Mouse (Mus musculus): ENCODE data around the gene Gramd4. TPM values are rescaled to one million over a fixed set of nuclear protein-coding genes. Genes with fewer than 3 reads are reported as not detected.

Gramd4 gene
- 10 to 100 TPM; 26.1 to 31.8 (median 27.3) TPM for total RNA-seq (2022)

DNA sequence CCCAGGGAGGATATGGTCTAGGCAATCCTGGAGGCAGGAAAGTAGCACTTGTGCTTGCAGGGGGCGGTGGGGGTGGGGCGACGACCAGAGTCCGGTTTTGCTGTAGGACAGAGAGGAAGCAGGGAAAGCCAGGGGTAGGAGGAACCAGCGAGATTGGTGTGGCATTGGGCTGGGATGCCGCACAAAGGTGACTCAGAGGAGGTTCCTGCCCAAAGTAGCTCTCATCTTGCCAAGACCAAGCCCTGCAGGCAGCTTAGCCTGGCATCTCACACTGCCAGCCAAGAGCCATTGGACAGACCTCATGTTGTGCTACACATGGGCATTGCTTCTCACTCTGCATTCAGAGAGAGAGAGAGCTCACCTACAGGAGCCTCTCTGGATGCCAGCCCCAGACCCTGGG is at the start of gene Gramd4:
TSS of gene Gramd4 (plus strand) at position 283 of the 400 bp plus-strand sequence.
- peak; percentile 63 for DNase-seq (ENCODE audit: low spot score)

DNA sequence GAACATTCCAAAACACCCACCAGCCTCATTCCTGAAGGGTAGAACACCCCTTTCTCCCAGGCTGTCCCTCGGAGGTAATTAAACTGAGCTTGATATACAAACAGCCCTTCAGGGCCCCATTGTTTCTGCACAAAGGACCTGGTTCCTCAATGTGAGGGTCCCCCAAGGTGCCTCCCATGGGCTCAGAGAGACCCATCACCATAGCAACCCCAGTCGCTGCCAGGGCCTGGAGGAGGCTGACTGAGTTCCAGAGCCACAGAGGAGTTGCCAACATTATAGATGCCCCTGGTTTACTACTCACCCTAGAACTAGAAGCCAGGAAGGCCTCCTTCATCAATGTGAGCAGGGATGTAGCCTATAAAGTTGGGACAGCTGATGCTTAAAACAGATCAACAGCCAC is 44.4 kb upstream of the Gramd4 start:
- DNase-seq (ENCODE audit: low spot score): no peak

DNA sequence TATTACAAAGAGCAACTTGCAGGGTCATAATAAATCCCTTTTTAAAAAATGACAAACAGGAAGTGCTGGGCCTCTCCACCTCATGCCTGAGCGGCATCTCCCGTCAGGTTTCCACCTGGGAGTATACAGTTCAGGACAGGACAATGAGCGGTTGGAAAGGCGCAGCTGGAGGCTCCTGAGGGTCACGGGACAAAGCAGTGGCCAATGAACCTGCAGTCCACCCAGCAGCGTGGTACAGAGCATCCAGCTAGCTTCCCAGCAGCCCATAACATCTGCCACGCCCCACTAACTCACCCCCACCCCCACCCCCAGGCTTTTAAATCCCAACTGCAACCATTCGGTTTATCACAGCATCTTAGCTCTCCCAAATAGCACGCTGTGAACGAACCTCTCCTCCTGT is 43.8 kb upstream of the Gramd4 start:
- no peak for DNase-seq (ENCODE audit: low spot score)

DNA sequence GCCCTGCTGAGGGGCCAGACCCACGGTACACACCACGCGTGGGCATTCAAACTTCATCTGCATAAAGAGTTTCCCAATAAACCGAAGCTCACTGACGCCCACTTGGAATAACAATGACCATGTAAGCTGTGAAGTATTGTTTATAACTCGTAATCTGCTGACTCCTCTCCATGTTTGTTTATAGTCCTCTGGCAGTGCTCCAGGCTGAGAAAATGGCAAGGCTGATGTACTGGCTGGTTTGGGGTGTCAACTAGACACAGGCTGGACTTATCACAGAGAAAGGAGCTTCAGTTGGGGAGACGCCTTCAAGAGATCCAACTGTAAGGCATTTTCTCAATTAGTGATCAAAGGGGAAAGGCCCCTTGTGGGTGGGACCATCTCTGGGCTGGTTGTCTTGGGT is 42.5 kb upstream of the Gramd4 start:
- no peak for DNase-seq (ENCODE audit: low spot score)

DNA sequence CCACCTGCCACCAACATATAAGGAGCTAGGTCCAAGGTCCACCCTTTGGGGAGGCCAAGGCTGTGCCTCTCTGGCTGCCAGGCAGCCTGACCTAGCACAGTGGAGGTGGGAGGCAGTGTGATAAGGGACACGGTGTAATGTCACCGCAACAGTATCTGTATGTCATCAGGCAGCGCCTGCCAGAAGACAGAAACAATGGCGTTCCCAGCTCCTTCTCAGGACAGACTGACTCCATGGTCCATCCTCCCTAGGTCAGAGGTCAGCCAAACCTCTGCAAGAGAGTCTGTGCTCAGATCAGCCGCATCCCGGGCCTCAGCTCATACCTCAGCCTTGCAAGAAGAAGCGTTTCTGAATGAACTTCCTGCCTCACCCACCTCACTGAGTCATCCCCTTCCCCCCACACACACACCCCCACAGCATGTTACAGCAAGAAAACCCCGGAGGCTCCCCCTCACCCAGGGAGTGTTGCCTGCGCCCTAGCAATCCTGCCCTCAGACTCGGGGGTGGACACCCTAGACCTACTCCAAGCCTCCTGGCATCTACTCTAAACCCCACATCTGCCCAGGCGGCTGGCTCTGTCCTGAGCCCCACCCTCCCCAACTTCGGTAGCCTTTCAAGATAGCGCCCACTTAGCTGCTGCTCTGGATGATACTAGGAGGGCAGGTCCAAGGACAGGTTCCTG is 41.5 kb upstream of the Gramd4 start:
- DNase-seq (ENCODE audit: low spot score): no peak

DNA sequence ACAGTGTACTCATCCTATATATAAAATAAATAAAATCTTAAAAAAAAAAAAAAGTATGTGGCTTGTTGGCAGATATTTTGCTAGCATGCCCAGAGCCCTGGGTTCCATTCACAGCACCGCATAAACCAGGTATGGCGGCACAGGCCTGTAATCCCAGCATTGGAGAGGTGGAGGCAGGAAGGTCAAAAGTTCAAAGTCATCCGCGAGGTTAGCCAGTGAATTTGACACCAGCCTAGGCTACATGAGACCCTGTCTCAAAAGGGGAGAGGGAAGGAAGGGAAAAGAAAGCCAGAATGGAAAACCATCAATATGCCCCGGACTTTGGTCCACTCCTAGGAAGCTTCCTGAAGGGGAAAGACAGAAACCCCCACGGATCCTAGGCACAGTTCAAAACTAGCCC is 40.2 kb upstream of the Gramd4 start:
- DNase-seq (ENCODE audit: low spot score): no peak

DNA sequence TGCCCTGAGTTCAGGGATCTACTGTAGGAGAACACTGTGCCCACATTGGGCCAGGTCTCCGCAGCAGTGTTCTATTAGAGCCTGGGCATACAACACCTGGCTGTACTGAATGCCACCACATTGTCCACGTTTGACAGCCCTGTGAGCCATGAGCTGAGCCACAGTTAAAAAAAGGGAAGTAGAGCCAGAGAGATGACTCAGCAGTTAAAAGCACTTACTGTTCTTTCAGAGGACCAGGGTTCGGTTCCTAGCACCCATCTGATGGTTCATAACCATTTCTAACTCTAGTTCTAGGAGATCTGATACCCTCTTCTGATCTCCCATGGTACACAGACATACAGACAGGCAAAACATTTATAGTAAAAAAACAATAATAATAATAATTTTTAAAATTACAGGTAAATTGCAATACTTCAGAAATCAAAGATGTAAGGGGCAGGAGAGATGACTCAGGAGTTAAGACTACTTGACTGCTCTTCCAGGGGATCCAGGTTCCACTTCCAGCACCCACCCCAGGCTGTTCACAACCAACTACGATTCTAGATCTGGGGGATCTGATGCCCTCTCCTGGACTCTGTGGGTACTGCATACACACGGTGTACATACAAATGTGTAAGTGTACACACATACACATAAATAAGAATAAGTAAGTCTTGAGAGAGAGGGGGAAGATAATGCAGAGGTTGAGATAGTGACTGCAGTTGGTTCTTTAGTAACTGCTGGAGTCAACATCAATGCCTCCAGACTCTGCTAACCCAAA is 38.6 kb upstream of the Gramd4 start:
- no peak for DNase-seq (ENCODE audit: low spot score)

DNA sequence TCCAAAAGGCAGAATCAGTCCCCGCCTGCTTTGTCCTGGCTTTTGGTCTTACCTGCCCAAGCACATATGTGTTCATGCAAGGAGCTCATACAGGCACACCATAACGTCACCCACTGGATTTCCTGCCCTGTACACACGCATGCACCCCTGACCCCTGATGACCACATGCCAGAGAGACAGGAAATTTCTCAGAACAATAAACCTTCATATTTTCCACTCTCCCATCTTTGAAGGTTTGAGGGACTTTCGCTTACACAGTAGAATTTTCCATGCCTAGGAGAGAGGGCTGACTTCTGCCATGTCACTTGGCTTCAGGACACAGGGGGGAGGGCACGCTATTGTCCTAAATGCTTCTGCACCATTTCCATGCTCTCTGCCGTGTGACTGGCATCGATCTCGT is 37.5 kb upstream of the Gramd4 start:
- no peak for DNase-seq (ENCODE audit: low spot score)

DNA sequence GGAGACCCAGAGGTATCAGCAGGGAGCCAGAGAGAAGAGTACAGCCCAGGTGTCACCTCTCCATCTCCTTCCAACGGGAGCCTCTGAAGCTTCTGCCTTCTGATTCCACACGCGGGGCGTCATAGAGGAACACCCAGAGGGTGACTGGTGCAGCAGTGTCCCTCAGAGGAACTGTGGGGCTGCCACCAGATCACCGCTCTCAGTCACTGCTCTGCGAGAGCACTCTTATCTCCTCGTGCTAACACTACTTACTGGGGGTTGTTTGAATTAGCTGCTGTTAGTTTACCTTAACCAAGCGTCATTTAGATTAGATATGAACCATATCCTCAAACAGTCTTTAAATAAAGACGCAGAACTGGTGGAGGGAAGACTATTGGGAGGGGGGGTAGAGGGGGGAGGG is 36.2 kb upstream of the Gramd4 start:
- no peak for DNase-seq (ENCODE audit: low spot score)

DNA sequence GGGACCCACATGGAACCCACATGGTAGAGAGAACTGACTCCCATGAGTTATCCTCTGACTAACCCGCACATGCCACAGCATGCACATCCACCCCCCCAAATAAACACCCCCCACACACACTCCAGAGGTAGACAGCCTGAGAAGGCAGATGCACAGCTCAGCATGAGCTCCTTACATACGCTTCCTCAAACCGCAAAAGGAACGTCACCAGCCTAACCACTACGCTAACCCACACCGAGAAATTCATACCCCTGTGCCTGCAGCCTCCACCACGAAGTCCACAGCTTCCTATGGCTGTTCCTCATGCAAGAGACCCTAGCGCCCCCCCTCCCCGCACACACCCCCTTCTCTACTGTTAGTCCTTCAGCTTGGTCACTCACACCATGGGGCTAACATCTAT is 35.5 kb upstream of the Gramd4 start:
- DNase-seq (ENCODE audit: low spot score): no peak

DNA sequence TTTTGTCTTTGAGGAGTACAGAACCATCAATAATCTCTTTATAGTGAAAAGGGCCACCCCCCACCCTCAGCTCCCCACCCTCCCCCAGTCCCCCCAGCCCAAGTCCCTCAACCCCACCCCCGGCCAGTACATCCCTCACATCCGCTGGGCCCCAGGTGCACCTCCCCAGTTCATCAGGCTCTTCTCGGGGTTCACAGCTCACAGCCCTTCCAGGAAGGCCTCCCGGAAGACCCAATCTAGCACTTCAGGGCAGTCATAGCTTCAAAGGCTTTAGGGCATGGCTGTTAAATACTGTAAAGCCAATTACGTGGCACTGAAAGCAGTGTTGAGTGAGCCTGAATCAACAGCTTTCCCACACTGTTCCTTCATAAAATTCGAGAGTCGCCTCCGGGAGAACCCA is 29.6 kb upstream of the Gramd4 start:
- no peak for DNase-seq (ENCODE audit: low spot score)

DNA sequence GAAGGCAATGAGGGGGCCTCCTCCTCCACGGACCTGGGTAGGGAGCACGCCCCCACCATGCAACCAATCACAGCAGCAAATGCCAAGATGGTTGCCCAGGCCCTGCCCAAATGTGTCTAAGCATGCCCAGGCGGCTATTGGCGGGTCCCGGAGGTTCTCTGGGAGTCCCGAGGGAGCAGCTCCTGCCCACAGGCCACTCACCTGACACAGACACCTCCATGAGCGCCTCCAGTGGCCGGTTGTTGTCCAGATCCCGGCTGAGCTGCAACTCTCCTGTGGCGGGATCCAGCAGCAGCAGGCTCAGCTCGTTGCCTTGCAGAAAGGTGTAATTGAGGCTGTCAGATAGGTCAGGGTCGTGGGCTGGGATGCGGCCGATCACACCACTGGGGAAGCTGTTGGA is 27.5 kb upstream of the Gramd4 start:
- no peak for DNase-seq (ENCODE audit: low spot score)

DNA sequence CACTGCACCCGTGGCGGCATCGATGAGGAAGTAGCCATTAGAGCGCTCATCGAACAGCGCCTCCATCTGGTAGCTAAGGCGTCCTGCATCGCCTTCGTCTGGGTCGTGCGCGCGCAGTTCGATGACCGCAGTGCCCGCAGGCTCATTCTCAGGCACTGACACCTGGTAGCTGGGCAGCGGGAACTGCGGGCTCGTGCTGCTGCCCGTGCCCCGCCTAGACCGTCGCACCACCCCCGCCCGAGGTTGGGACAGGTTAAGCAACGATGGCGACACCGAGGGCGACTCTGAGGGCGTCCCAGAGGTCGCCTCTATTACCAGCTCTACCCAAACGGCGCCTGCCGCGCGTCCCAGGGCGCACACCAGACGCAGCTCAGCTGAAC is 24.7 kb upstream of the Gramd4 start:
- DNase-seq (ENCODE audit: low spot score): no peak

DNA sequence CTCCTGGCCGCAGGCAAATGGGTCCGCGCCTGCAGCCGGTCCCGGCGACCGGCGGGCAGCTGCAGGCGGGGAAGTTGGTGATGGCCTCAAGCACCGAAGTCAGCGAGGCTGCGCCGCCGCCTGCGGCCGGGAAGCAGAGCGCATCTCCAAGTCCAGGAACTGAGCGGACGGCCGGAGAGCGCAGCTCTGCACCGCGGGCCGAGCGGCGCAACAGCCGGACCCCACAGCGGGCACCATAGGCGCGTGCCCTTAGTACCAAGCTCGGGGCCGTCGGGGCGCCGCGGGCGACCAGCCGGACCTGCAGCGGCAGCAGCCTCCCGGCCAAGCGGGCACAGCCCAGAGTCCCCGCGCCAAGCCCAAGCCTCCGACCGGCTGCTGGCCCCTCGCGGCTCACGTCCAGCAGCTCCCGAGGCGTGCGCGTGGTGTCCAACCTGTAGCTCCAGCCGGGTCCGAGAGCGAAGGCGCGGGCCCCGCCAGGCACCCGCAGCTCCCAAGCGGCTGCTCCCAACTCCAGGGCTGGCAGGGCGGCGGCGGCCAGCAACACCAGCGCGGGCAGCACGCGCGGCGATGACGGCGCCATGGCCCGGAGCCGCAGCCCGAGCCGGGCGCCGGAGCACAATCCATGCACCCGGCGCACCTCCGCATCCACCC is 24.2 kb upstream of the Gramd4 start, which contains the start of gene Celsr1:
TSS of gene Celsr1 (minus strand) at position 587 of the 651 bp plus-strand sequence.
- DNase-seq (ENCODE audit: low spot score): no peak

DNA sequence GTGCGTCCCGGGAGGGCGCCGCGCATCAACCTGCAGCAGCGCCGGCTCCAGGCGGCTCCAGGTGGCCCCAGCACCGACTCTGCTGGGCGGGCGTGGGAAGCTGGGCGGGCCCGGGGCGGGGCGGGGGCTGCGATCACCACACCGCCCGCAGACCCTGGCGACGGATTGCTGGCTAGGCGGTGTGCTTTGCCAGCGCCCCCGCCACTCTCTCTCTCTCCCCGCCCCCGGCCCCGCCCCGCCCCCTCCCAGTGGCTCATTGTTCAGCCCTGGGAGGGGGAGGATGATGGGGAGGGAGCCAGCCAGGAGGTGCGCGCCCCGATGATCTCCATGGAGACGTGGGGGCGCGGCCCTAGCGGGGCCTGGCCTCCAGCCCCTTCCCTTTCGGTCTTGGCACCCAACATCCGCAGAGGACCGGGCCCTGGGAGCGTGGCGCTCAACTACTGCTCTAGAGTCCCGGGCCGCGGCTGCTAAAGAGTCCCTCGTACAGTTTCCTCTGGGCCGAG is 23.4 kb upstream of the Gramd4 start:
- DNase-seq (ENCODE audit: low spot score): no peak

DNA sequence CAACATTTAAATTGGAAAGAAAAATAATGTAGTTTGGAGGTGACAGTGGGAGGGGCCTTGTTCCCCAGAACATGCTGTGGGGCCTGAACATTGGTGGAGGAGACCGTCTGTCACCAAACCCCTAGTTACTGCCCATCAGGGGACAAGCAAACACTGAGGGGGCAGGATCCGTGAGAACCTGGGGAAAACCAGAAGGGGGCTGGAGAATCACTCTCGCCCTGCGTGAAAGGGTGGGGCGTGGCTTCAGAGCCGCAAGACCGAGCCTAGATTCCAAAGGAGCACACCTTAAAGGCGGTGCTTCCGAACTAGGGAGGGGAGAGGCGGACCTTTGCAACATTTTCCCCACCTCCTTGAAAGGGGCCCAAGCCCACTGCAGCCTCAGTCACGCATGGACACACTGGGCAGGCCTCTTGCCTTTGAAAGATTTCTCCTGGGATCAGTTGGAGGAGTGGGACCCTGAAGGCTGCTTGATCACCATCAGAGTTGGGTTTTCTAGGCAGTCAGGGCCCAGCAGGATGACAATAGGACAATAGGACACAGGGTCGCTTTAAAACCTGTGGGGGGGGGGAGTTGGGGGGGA is 22.6 kb upstream of the Gramd4 start:
- DNase-seq (ENCODE audit: low spot score): no peak

DNA sequence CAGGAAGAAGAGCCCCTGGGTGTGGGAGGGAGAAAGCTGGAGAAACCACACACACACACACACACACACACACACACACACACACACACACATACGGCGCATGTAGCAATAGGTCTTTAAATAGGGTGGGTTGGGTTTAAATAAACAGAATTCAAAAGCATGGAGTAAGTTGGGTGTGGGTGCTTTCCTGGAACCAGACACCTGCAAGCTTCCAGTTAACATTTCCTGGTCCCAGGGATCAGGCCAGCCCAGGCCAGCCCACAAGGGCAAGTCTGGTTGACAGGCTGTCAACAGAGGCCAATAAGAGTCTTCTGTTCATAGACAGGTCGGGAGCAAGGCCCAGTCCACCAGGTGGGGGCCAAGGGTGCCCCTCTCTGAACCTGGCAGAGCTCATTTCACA is 21.6 kb upstream of the Gramd4 start:
- DNase-seq (ENCODE audit: low spot score): no peak

DNA sequence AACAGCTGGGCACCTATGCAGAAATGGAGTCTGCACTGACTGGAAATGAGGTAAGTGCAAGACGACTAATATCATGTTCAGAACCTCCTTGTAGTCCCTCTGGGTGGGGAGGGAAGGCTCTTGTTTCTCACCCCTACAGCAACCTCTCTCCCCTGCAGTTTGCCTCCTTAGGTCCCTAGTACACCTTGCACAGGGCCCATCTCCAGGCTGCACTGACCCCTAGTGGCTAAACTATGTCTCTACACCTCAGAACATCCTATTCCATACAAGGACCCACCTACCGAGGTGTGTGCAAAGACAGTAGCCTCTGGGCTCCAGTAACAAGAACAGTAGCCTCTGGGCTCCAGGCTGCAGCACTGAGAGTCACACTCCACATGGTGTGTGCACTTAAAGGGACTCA is 18.7 kb upstream of the Gramd4 start:
- DNase-seq (ENCODE audit: low spot score): peak; percentile 53

DNA sequence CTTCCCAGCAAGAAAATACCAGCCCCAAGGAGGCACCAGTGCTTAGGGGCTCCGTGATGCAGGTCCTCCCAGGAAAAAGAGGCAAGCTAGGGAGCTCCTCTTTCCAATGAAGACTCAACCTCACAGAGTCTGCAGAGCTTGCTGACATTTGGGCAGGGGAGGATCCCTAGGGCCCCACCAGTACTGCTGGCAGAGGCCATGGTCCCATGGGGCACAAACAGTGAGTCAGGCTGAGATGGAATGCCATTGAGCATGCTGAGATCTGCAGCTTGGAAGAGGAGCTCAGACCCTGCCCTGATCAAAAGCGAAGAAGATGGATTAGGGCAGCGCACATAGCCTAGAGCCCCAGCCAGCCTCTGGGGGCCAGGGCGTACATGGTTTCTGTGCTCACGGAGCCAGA is 16.1 kb upstream of the Gramd4 start:
- DNase-seq (ENCODE audit: low spot score): no peak

DNA sequence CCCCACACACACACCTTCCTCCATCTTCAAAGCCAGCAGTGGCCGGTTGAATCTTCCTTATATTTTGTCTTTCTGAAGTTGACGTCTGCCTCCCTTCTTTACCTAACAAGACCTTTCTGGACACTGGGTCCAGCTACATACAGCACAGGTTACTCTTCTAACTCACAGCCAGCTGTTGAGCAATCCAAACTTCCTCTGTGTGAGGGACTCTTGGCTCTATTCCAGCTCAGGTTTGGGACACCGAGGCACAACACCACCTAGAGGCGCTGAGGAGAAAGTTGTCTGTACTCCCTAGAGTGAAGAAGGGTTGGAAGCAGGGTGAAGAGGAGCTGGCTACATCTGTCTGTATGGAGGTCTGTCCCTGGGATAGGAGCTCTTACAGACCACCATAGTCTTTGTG is 15.1 kb upstream of the Gramd4 start:
- no peak for DNase-seq (ENCODE audit: low spot score)

DNA sequence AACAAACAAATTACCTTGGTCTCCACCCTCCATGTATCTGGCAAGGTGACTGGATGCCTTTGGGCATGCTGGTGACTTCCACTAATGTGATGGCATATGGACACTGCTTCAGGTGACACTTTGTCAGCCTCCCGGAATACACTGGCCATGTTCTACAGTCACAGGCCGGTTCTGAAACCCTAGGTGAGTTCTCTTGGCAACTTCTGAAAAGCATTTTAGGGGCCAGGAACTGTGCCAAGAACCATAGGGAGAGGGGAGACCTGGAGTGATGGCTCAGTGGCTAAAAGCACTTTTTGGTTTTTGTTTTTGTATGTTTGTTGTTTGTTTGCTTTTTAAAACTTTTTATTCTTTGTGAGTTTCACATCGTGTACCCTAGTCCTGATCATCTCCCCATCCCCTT is 8.0 kb upstream of the Gramd4 start:
- DNase-seq (ENCODE audit: low spot score): no peak

DNA sequence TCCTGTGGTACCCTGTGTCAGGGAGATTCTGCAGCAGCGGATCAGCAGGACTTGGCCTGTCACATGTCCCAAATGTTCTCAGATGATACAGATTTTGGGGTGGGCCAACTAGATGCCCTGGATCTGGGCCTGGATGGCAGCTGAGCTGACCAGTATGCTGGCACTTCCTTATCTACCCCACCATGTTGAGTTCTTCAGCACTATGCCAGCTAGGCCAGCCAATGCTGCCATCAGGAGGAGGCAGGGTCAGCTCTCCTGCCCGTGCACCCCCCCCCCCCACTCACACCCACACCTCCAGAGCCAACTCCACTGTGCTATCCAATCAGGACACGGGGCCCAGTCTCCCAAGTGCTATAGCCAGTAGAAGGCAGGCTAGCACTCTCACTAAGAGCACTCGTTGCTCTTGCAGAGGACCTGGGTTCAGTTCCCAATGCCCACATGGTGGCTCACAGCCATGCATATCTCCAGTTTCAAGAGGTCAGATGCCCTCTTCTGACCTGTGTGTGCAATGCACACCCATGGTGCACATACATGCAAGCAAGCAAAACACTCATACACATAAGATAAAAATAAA is 7.2 kb upstream of the Gramd4 start:
- no peak for DNase-seq (ENCODE audit: low spot score)

Data from heart, adult 8-10 months (tissue).